In genomic region chr9:65645984-65646383, GRCm38 (mm10) we compare ENCODE assay signal across 18 mouse cellular contexts. TPM values are rescaled to one million over a fixed set of nuclear protein-coding genes. Genes with fewer than 3 reads are reported as not detected.
A peak's percentile ranks its signal among the peaks of the same experiment; 100 is the strongest.
DNase-seq lines count a peak whose midpoint lies in the region; ATAC-seq lines count a peak whose summit lies in the region.
"Had no signal": no experiment of that assay in that cellular context is flagged by ENCODE, and none has a peak within 500 bp of the region (broad histone marks: within the 10 kb centered on the region; RNA-seq: fewer than 3 reads in every experiment).

No protein-coding gene starts in this region.

- DNase-seq in heart, adult 11 months, result peak; percentile 96
- DNase-seq in heart, postnatal 36 days, result no peak
- DNase-seq in kidney, postnatal 4 days, result peak; percentile 30 to 39
- DNase-seq in kidney, postnatal 25 days, result no peak
- DNase-seq in thymus, postnatal 0 days (ENCODE audit: low spot score), result no peak
- no peak for DNase-seq in layer of hippocampus, adult 11-12 months (ENCODE audit: low spot score)
- DNase-seq: cerebellum, adult 11-12 months; gastrocnemius, postnatal 25 days; layer of hippocampus, adult 9-11 months; lung, postnatal 4 days; midbrain, embryonic 14.5 days had no signal

- peak overlapping the region; percentile 50 for H3K4me2 ChIP-seq in heart, embryonic 14.5 days (ENCODE audit: low read length)
- H3K4me2 ChIP-seq in limb, embryonic 13.5 days (replicated peaks), result no peak overlapping the region
- H3K4me2 ChIP-seq: hindbrain, embryonic 14.5 days; liver, embryonic 15.5 days; neural tube, embryonic 12.5 days; stomach, embryonic 15.5 days had no signal

- H3K4me3 ChIP-seq in heart, embryonic 14.5 days (ENCODE audit: control insufficient read depth in 1 of 2, insufficient read depth in 1 of 2, low read depth in 1 of 2, low read length in 2 of 2), result no peak overlapping the region
- H3K4me3 ChIP-seq in limb, embryonic 13.5 days, result no peak overlapping the region
- H3K4me3 ChIP-seq: liver, embryonic 15.5 days; neural tube, embryonic 12.5 days; stomach, embryonic 15.5 days had no signal

- H3K27me3 ChIP-seq in heart, embryonic 14.5 days (ENCODE audit: control insufficient read depth, insufficient read depth, low read length), result no peaks in the 10 kb centered on the region
- no peaks in the 10 kb centered on the region for H3K27me3 ChIP-seq in limb, embryonic 13.5 days
- H3K27me3 ChIP-seq: neural tube, embryonic 12.5 days; stomach, embryonic 15.5 days had no signal

- H3K9ac ChIP-seq in heart, embryonic 14.5 days (ENCODE audit: low read length), result peak overlapping the region; percentile 59
- H3K9ac ChIP-seq in limb, embryonic 13.5 days, result no peak overlapping the region
- H3K9ac ChIP-seq: hindbrain, embryonic 14.5 days; liver, embryonic 15.5 days; neural tube, embryonic 12.5 days; stomach, embryonic 15.5 days had no signal

- no peaks in the 10 kb centered on the region for H3K9me3 ChIP-seq in heart, embryonic 14.5 days (ENCODE audit: control insufficient read depth, low read length)
- H3K9me3 ChIP-seq in limb, embryonic 13.5 days, result no peaks in the 10 kb centered on the region
- H3K9me3 ChIP-seq: liver, embryonic 15.5 days; neural tube, embryonic 12.5 days; stomach, embryonic 15.5 days had no signal

- H3K4me1 ChIP-seq in heart, embryonic 14.5 days (ENCODE audit: control insufficient read depth in 2 of 2, insufficient read depth in 2 of 2, low read length in 2 of 2), result peaks cover 50 to 82% of the 10 kb centered on the region in 2 experiments
- H3K4me1 ChIP-seq in limb, embryonic 13.5 days, result peaks cover 18% of the 10 kb centered on the region
- H3K4me1 ChIP-seq: liver, embryonic 15.5 days had no signal

- peak; percentile 62 for ATAC-seq in heart, embryonic 14.5 days (ENCODE audit: insufficient number of reproducible peaks, insufficient read depth, low FRiP score, low read depth)
- no peak for ATAC-seq in limb, embryonic 13.5 days (ENCODE audit: low FRiP score, low read depth)
- ATAC-seq: forebrain, embryonic 14.5 days had no signal

- WGBS in heart, embryonic 14.5 days, result 5% methylated on average over 3 of the region's 3 CpGs
- WGBS in limb, embryonic 13.5 days, result 36% methylated on average over 3 of the region's 3 CpGs

- peaks cover 12% of the 10 kb centered on the region for H3K36me3 ChIP-seq in heart, embryonic 14.5 days (ENCODE audit: control insufficient read depth, insufficient read depth, low read length)
- no peaks in the 10 kb centered on the region for H3K36me3 ChIP-seq in limb, embryonic 13.5 days
- H3K36me3 ChIP-seq: liver, embryonic 15.5 days; neural tube, embryonic 12.5 days; stomach, embryonic 15.5 days had no signal

- intact Hi-C loops in heart, postnatal 36 days (cut with DNase I), result loop anchor here (2.0 kb wide), 1 partner anchor 15 kb away; no protein-coding TSS in a partner anchor

- H3K27ac ChIP-seq in heart, embryonic 14.5 days (replicated peaks in 1 of 2; ENCODE audit: control insufficient read depth in 1 of 2, insufficient read depth in 1 of 2, low read depth in 2 of 2, low read length in 2 of 2), result peak overlapping the region; percentile 95 to 98
- H3K27ac ChIP-seq in limb, embryonic 13.5 days, result peak overlapping the region; percentile 6; the same call in 1 of the 2 replicates
- H3K27ac ChIP-seq: hindbrain, embryonic 14.5 days; liver, embryonic 15.5 days; neural tube, embryonic 12.5 days; stomach, embryonic 15.5 days had no signal

RNA-seq across cellular contexts. Expression of gene Rbpms2, which starts 16.5 kb away (rescaled TPM):
- 10 to 100 TPM; 35.7 to 37.9 TPM for total RNA-seq in heart, postnatal 36 days (2021)
- 125 TPM in 2 replicates for polyA plus RNA-seq in heart, embryonic 14.5 days (2014; fragmentation: Nextera tagmentation; extraction: Ambion mirVana)
- polyA plus RNA-seq in limb, embryonic 13.5 days (2015; fragmentation: Nextera tagmentation; extraction: Ambion mirVana), result 15.3 and 16.1 TPM in 2 replicates
- polyA plus RNA-seq in thymus, postnatal 0 days (2015; fragmentation: Nextera tagmentation; extraction: Ambion mirVana), result 1.8 and 2.0 TPM in 2 replicates

RNA-seq across cellular contexts. Expression of gene Oaz2, which starts 21.8 kb away (rescaled TPM):
- total RNA-seq in heart, postnatal 36 days (2021), result 100 to 1,000 TPM; 225 to 237 TPM
- polyA plus RNA-seq in heart, embryonic 14.5 days (2014; fragmentation: Nextera tagmentation; extraction: Ambion mirVana), result 210 and 223 TPM in 2 replicates
- 341 and 352 TPM in 2 replicates for polyA plus RNA-seq in limb, embryonic 13.5 days (2015; fragmentation: Nextera tagmentation; extraction: Ambion mirVana)
- polyA plus RNA-seq in thymus, postnatal 0 days (2015; fragmentation: Nextera tagmentation; extraction: Ambion mirVana), result 113 and 118 TPM in 2 replicates

RNA-seq across cellular contexts. Expression of gene Pif1, which starts 59.0 kb away (rescaled TPM):
- total RNA-seq in heart, postnatal 36 days (2021), result under 1 TPM; 0.30 to 0.61 TPM
- 8.7 and 9.2 TPM in 2 replicates for polyA plus RNA-seq in heart, embryonic 14.5 days (2014; fragmentation: Nextera tagmentation; extraction: Ambion mirVana)
- 15.1 and 16.0 TPM in 2 replicates for polyA plus RNA-seq in limb, embryonic 13.5 days (2015; fragmentation: Nextera tagmentation; extraction: Ambion mirVana)
- polyA plus RNA-seq in thymus, postnatal 0 days (2015; fragmentation: Nextera tagmentation; extraction: Ambion mirVana), result 14.4 and 17.4 TPM in 2 replicates
- total RNA-seq: gastrocnemius, postnatal 25 days had no signal

Comparison
In these comparisons a context has a peak if more than half of its experiments do, and no peak if none do; other contexts are left out.
1. DNase-seq: peak in heart, adult 11 months (single experiment) and kidney, postnatal 4 days (2 of 2); none in heart, postnatal 36 days (0 of 2), kidney, postnatal 25 days (0 of 2), thymus, postnatal 0 days (single experiment) and layer of hippocampus, adult 11-12 months (single experiment).